Mouse (Mus musculus) mature B cell (primary cell): ENCODE results near the gene Srarp.

Experiments used
- in situ Hi-C: fragments of 300-500 bp; cut with MboI; formaldehyde crosslinking; loops from 2 replicates; pipeline ENCODE4 v1.14.3; 2019

The Srarp gene

GRCm38 (mm10) chr4:141435974-141436373 is at the start of gene Srarp:
Srarp (minus strand) TSS chr4:141436105.
- in situ Hi-C loops: loop anchor here (10.0 kb wide), 1 partner anchor 129 kb away; no protein-coding TSS in a partner anchor

GRCm38 (mm10) chr4:141484071-141484470 is 48.2 kb upstream of the Srarp start:
- in situ Hi-C loops: no loop called here

- in situ Hi-C loops: no loop called here
Observed at GRCm38 (mm10) chr4:141479411-141479810, 43.5 kb upstream of the Srarp start.

- in situ Hi-C loops: no loop called here
Observed at GRCm38 (mm10) chr4:141478794-141479193, 42.9 kb upstream of the Srarp start.

- in situ Hi-C loops: no loop called here
Observed at GRCm38 (mm10) chr4:141478225-141478624, 42.3 kb upstream of the Srarp start.

GRCm38 (mm10) chr4:141477681-141478102 is 41.8 kb upstream of the Srarp start:
- in situ Hi-C loops: no loop called here

- in situ Hi-C loops: no loop called here
Observed at GRCm38 (mm10) chr4:141474431-141474830, 38.5 kb upstream of the Srarp start.

GRCm38 (mm10) chr4:141472641-141473321 is 36.9 kb upstream of the Srarp start:
- in situ Hi-C loops: no loop called here

GRCm38 (mm10) chr4:141471491-141471890 is 35.6 kb upstream of the Srarp start:
- in situ Hi-C loops: no loop called here

- in situ Hi-C loops: no loop called here
Observed at GRCm38 (mm10) chr4:141469343-141469742, 33.4 kb upstream of the Srarp start.

GRCm38 (mm10) chr4:141468576-141468975 is 32.7 kb upstream of the Srarp start:
- in situ Hi-C loops: no loop called here

GRCm38 (mm10) chr4:141467581-141467927 is 31.6 kb upstream of the Srarp start:
- in situ Hi-C loops: no loop called here

- in situ Hi-C loops: no loop called here
Observed at GRCm38 (mm10) chr4:141466844-141467580, 31.1 kb upstream of the Srarp start.

GRCm38 (mm10) chr4:141466289-141466795 is 30.4 kb upstream of the Srarp start:
- in situ Hi-C loops: no loop called here

GRCm38 (mm10) chr4:141465512-141466288 is 29.8 kb upstream of the Srarp start:
- in situ Hi-C loops: no loop called here

- in situ Hi-C loops: no loop called here
Observed at GRCm38 (mm10) chr4:141464722-141465121, 28.8 kb upstream of the Srarp start.

GRCm38 (mm10) chr4:141463472-141463871 is 27.6 kb upstream of the Srarp start:
- in situ Hi-C loops: no loop called here

GRCm38 (mm10) chr4:141461576-141461975 is 25.7 kb upstream of the Srarp start:
- in situ Hi-C loops: no loop called here

- in situ Hi-C loops: no loop called here
Observed at GRCm38 (mm10) chr4:141461088-141461487, 25.2 kb upstream of the Srarp start.

GRCm38 (mm10) chr4:141460481-141460880 is 24.6 kb upstream of the Srarp start:
- in situ Hi-C loops: no loop called here

GRCm38 (mm10) chr4:141459766-141460165 is 23.9 kb upstream of the Srarp start:
- in situ Hi-C loops: no loop called here

GRCm38 (mm10) chr4:141458888-141459287 is 23.0 kb upstream of the Srarp start:
- in situ Hi-C loops: no loop called here
